Mouse (Mus musculus) adrenal gland, adult (tissue): ENCODE data around the gene Fzd10.
A peak's percentile ranks its signal among the peaks of the same experiment; 100 is the strongest.

ENCODE experiments used
- DNase-seq, 2 experiments: peaks; one replicate each; pipeline ENCODE4 v3.0.0; 2022 to 2023; ENCODE audit warnings: low spot score in 1 of 2; ENCODE audit not compliant: inconsistent age in 2 of 2

The Fzd10 gene

GRCm38 (mm10) chr5:128601036-128602019 lies 684 bp downstream of the Fzd10 start:
- DNase-seq, result peak in 1 of 2 experiments; percentile 73

GRCm38 (mm10) chr5:128603693-128604092 lies 3.0 kb downstream of the Fzd10 start:
- DNase-seq, result no peak

GRCm38 (mm10) chr5:128606596-128606995 lies 6.0 kb downstream of the Fzd10 start:
- no peak for DNase-seq

- DNase-seq, result no peak
Observed at GRCm38 (mm10) chr5:128609091-128609490, 8.4 kb downstream of the Fzd10 start.

GRCm38 (mm10) chr5:128617621-128618020 lies 17.0 kb downstream of the Fzd10 start:
- DNase-seq, result no peak

GRCm38 (mm10) chr5:128619987-128620386 lies 19.3 kb downstream of the Fzd10 start:
- DNase-seq, result no peak

- DNase-seq, result no peak
Observed at GRCm38 (mm10) chr5:128620408-128620807, 19.8 kb downstream of the Fzd10 start.

GRCm38 (mm10) chr5:128627763-128628162 lies 27.1 kb downstream of the Fzd10 start:
- DNase-seq, result no peak

- DNase-seq, result no peak
Observed at GRCm38 (mm10) chr5:128636648-128637047, 36.0 kb downstream of the Fzd10 start.

GRCm38 (mm10) chr5:128637071-128638015 lies 36.7 kb downstream of the Fzd10 start:
- DNase-seq, result no peak

- no peak for DNase-seq
Observed at GRCm38 (mm10) chr5:128638716-128639115, 38.1 kb downstream of the Fzd10 start.

- DNase-seq, result no peak
Observed at GRCm38 (mm10) chr5:128643065-128643464, 42.4 kb downstream of the Fzd10 start.

GRCm38 (mm10) chr5:128645720-128646119 lies 45.1 kb downstream of the Fzd10 start:
- no peak for DNase-seq

GRCm38 (mm10) chr5:128646286-128646685 lies 45.6 kb downstream of the Fzd10 start:
- no peak for DNase-seq

GRCm38 (mm10) chr5:128647221-128647730 lies 46.6 kb downstream of the Fzd10 start:
- no peak for DNase-seq

GRCm38 (mm10) chr5:128649336-128649897 lies 48.8 kb downstream of the Fzd10 start:
- DNase-seq, result no peak
